In genomic region chr2:5844873-5845631, GRCm38 (mm10) we compare ENCODE assay signal across 8 mouse cellular contexts. TPM values are rescaled to one million over a fixed set of nuclear protein-coding genes. Genes with fewer than 3 reads are reported as not detected.
A peak's percentile ranks its signal among the peaks of the same experiment; 100 is the strongest.
DNase-seq lines count a peak whose midpoint lies in the region; ATAC-seq and TF ChIP-seq lines count a peak whose summit lies in the region.

Gene Nudt5, plus strand, starts transcription at chr2:5845019.
Gene Cdc123, minus strand, starts transcription at chr2:5845164.

- peak; percentile 77 to 79 for DNase-seq in gastrocnemius, adult 8-10 months (ENCODE audit: low spot score in 2 of 2)
- DNase-seq in hindlimb bud, embryonic 11.5 days (ENCODE audit: extremely low spot score, low read depth, low spot score) = peak; percentile 82
- DNase-seq in left cerebral cortex, adult 8-10 months (ENCODE audit: low spot score in 2 of 2) = peak; percentile 86 to 92
- DNase-seq in right cerebral cortex, postnatal 10 days (ENCODE audit: low spot score in 2 of 2) = peak; percentile 93 to 96
- peak; percentile 75 for DNase-seq in urinary bladder, postnatal 25 days (ENCODE audit: low spot score)

- peak; percentile 93 for ATAC-seq in activated CD4-positive, CD25-positive, alpha-beta regulatory T cell, adult 4 months

- H3K27me3 ChIP-seq in megakaryocyte, embryonic 14.5 days (replicated peaks) = no peaks in the 10 kb centered on the region

- no peaks in the 10 kb centered on the region for H3K4me1 ChIP-seq in cortical plate, adult 2 months (ENCODE audit: control insufficient read depth, insufficient read depth, low read length)
- H3K4me1 ChIP-seq in megakaryocyte, embryonic 14.5 days = peaks cover 44% of the 10 kb centered on the region

- peaks cover 44% of the 10 kb centered on the region for H3K36me3 ChIP-seq in megakaryocyte, embryonic 14.5 days (replicated peaks; ENCODE audit: low read length)

- peak; percentile 54 for TF ChIP-seq CTCF in cortical plate, adult 2 months (IDR thresholded peaks at IDR 0.05; ENCODE audit: extremely low read depth, insufficient read depth, low read length)

- H3K27ac ChIP-seq in cortical plate, adult 2 months (ENCODE audit: insufficient read depth, low read length) = peak within 1 kb of the TSS; percentile 23; the same call in 1 of the 2 replicates

- H3K4me3 ChIP-seq in cortical plate, adult 2 months (ENCODE audit: insufficient read depth, low read length) = peak within 1 kb of the TSS; percentile 72
- H3K4me3 ChIP-seq in megakaryocyte, embryonic 14.5 days (replicated peaks) = peak within 1 kb of the TSS; percentile 98

- peak; percentile 75 for TF ChIP-seq POLR2A in cortical plate, adult 2 months (IDR thresholded peaks at IDR 0.05; ENCODE audit: extremely low read depth, insufficient read depth, low read length)

- no peaks in the 10 kb centered on the region for H3K9me3 ChIP-seq in megakaryocyte, embryonic 14.5 days

RNA-seq across cellular contexts. Expression of gene Nudt5, which starts in this region (rescaled TPM):
- 10 to 100 TPM; 52.1 to 59.6 TPM for polyA plus RNA-seq in activated CD4-positive, CD25-positive, alpha-beta regulatory T cell, adult 4 months (2017; shearing (Covaris generic))
- polyA plus RNA-seq in cortical plate, adult 2 months (2012; rRNA removed) = 11.4 and 12.4 TPM in 2 replicates
- 1 to 10 TPM; 2.5 to 3.4 (median 2.9) TPM for total RNA-seq in gastrocnemius, adult 8-10 months (2022)
- 10 to 100 TPM; 17.8 to 21.9 (median 19.9) TPM for total RNA-seq in left cerebral cortex, adult 8-10 months (2022)
- polyA plus RNA-seq in megakaryocyte, embryonic 14.5 days (2012; ENCODE audit: insufficient read depth, low replicate concordance) = 1.5 and 16.9 TPM in 2 replicates

RNA-seq across cellular contexts. Expression of gene Cdc123, which starts in this region (rescaled TPM):
- 100 to 1,000 TPM; 159 to 183 TPM for polyA plus RNA-seq in activated CD4-positive, CD25-positive, alpha-beta regulatory T cell, adult 4 months (2017; shearing (Covaris generic))
- 118 and 126 TPM in 2 replicates for polyA plus RNA-seq in cortical plate, adult 2 months (2012; rRNA removed)
- 10 to 100 TPM; 87.0 to 94.2 (median 90.6) TPM for total RNA-seq in gastrocnemius, adult 8-10 months (2022)
- total RNA-seq in left cerebral cortex, adult 8-10 months (2022) = 100 to 1,000 TPM; 124 to 161 (median 146) TPM
- 25.9 and 129 TPM in 2 replicates for polyA plus RNA-seq in megakaryocyte, embryonic 14.5 days (2012; ENCODE audit: insufficient read depth, low replicate concordance)

Comparison
In these comparisons a context has a peak if more than half of its experiments do, and no peak if none do; other contexts are left out.
1. Peak in every context shown above with its lines: DNase-seq, ATAC-seq, H3K4me3 ChIP-seq and H3K27ac ChIP-seq.
2. RNA of gene Nudt5 (total RNA-seq): 17.8 to 21.9 TPM in left cerebral cortex, adult 8-10 months; 2.5 to 3.4 TPM in gastrocnemius, adult 8-10 months; every median in the first group is over 4 times any median in the second.